34 mouse cellular contexts compared by ENCODE assay signal in genomic region chr17:11960492-11960891, GRCm38 (mm10).
"Had no signal": no experiment of that assay in that cellular context is flagged by ENCODE, and none has a peak within 500 bp of the region (broad histone marks: within the 10 kb centered on the region; RNA-seq: fewer than 3 reads in every experiment).

No protein-coding gene starts in this region.

- DNase-seq: heart, postnatal 10 days; heart, postnatal 14 days; heart, postnatal 36 days; heart, postnatal 4 days; kidney, adult 11 months; kidney, adult 18-20 months; kidney, adult 2 months; kidney, adult 8-10 months; kidney, adult 9 months; kidney, postnatal 10 days; kidney, postnatal 14 days; kidney, postnatal 25 days; kidney, postnatal 36 days; kidney, postnatal 4 days; layer of hippocampus, adult 9-11 months; layer of hippocampus, postnatal 36 days had no signal

- H3K4me2 ChIP-seq: heart, embryonic 11.5 days; heart, embryonic 12.5 days; heart, embryonic 13.5 days; heart, embryonic 15.5 days; hindbrain, embryonic 12.5 days; hindbrain, embryonic 13.5 days; hindbrain, embryonic 14.5 days; hindbrain, embryonic 15.5 days; intestine, embryonic 15.5 days; kidney, embryonic 15.5 days had no signal

- H3K4me1 ChIP-seq: heart, embryonic 12.5 days; heart, embryonic 15.5 days; intestine, embryonic 15.5 days had no signal

- H3K27me3 ChIP-seq: heart, embryonic 12.5 days; heart, embryonic 15.5 days; hindbrain, embryonic 12.5 days; hindbrain, embryonic 13.5 days; hindbrain, embryonic 15.5 days; kidney, embryonic 15.5 days had no signal

- H3K27ac ChIP-seq: heart, embryonic 13.5 days; heart, embryonic 15.5 days; hindbrain, embryonic 10.5 days; hindbrain, embryonic 12.5 days; hindbrain, embryonic 13.5 days; hindbrain, embryonic 14.5 days; hindbrain, embryonic 15.5 days; hindbrain, postnatal 0 days; intestine, embryonic 15.5 days; kidney, embryonic 15.5 days; kidney, postnatal 0 days; layer of hippocampus, adult 2 months had no signal

- H3K36me3 ChIP-seq: heart, embryonic 12.5 days; heart, embryonic 13.5 days; heart, embryonic 15.5 days; hindbrain, embryonic 10.5 days; hindbrain, embryonic 12.5 days; hindbrain, embryonic 13.5 days; hindbrain, embryonic 15.5 days; intestine, embryonic 15.5 days; kidney, embryonic 15.5 days had no signal

- ATAC-seq: hindbrain, embryonic 16.5 days; hindbrain, postnatal 0 days; inflammation-experienced regulatory T-cells, adult 6 months; intestine, embryonic 15.5 days; intestine, embryonic 16.5 days; intestine, postnatal 0 days had no signal

- H3K9me3 ChIP-seq: heart, embryonic 13.5 days; intestine, embryonic 15.5 days; kidney, embryonic 15.5 days had no signal

- H3K9ac ChIP-seq: heart, embryonic 12.5 days; heart, embryonic 13.5 days; heart, embryonic 15.5 days; hindbrain, embryonic 12.5 days; hindbrain, embryonic 13.5 days; hindbrain, embryonic 14.5 days; hindbrain, embryonic 15.5 days; intestine, embryonic 15.5 days; kidney, embryonic 15.5 days had no signal

- H3K4me3 ChIP-seq: heart, embryonic 12.5 days; heart, embryonic 13.5 days; heart, embryonic 15.5 days; hindbrain, embryonic 10.5 days; hindbrain, embryonic 12.5 days; hindbrain, embryonic 13.5 days; hindbrain, embryonic 15.5 days; intestine, embryonic 15.5 days; kidney, embryonic 15.5 days; layer of hippocampus, adult 2 months had no signal
